Mouse (Mus musculus): ENCODE measurements around the gene BC030870.
"Not testable (repeated sequence)": the region's sequence is repeated elsewhere in the genome, so short reads cannot be mapped to it uniquely, and the experiment has no call there.

BC030870 gene

GRCm38 (mm10) chr8:65129199-65129788 is at the start of gene BC030870:
TSS of gene BC030870 (minus strand) at chr8:65129563.
- in situ Hi-C loops (cut with MseI, MboI), result loop anchor here (25.0 kb wide), 1 partner anchor 1308 kb away; no protein-coding TSS in a partner anchor

GRCm38 (mm10) chr8:65174746-65175476 is 45.5 kb upstream of the BC030870 start:
- in situ Hi-C loops (cut with MseI, MboI), result no loop called here

GRCm38 (mm10) chr8:65169184-65169583 is 39.8 kb upstream of the BC030870 start:
- in situ Hi-C loops (cut with MseI, MboI), result no loop called here

- in situ Hi-C loops (cut with MseI, MboI), result not testable (repeated sequence)
Observed at GRCm38 (mm10) chr8:65160676-65161075, 31.3 kb upstream of the BC030870 start.

GRCm38 (mm10) chr8:65159096-65159748 is 29.9 kb upstream of the BC030870 start:
- in situ Hi-C loops (cut with MseI, MboI), result no loop called here

- in situ Hi-C loops (cut with MseI, MboI), result no loop called here
Observed at GRCm38 (mm10) chr8:65157901-65158300, 28.5 kb upstream of the BC030870 start.

GRCm38 (mm10) chr8:65138830-65139466 is 9.6 kb upstream of the BC030870 start:
- in situ Hi-C loops (cut with MseI, MboI), result loop anchor here (25.0 kb wide), 1 partner anchor 1298 kb away; no protein-coding TSS in a partner anchor

- in situ Hi-C loops (cut with MseI, MboI), result loop anchor here (25.0 kb wide), 1 partner anchor 1311 kb away; no protein-coding TSS in a partner anchor
Observed at GRCm38 (mm10) chr8:65126454-65126853, 2.9 kb downstream of the BC030870 start.

- in situ Hi-C loops (cut with MseI, MboI), result loop anchor here (25.0 kb wide), 1 partner anchor 1311 kb away; no protein-coding TSS in a partner anchor
Observed at GRCm38 (mm10) chr8:65126014-65126413, 3.3 kb downstream of the BC030870 start.

- in situ Hi-C loops (cut with MseI, MboI), result no loop called here
Observed at GRCm38 (mm10) chr8:65112092-65112491, 17.3 kb downstream of the BC030870 start.

- in situ Hi-C loops (cut with MseI, MboI), result no loop called here
Observed at GRCm38 (mm10) chr8:65110285-65110691, 19.1 kb downstream of the BC030870 start.

- in situ Hi-C loops (cut with MseI, MboI), result loop anchor here in 1 of 2 experiments (5.0 kb wide), 1 partner anchor 87 kb away; no protein-coding TSS in a partner anchor
Observed at GRCm38 (mm10) chr8:65108936-65109335, 20.4 kb downstream of the BC030870 start.

- in situ Hi-C loops (cut with MseI, MboI), result loop anchor here in 1 of 2 experiments (5.0 kb wide), 1 partner anchor 86 kb away; no protein-coding TSS in a partner anchor
Observed at GRCm38 (mm10) chr8:65107936-65108718, 21.2 kb downstream of the BC030870 start.

GRCm38 (mm10) chr8:65104041-65104440 is 25.3 kb downstream of the BC030870 start:
- in situ Hi-C loops (cut with MseI, MboI), result no loop called here

- in situ Hi-C loops (cut with MseI, MboI), result no loop called here
Observed at GRCm38 (mm10) chr8:65103632-65104031, 25.7 kb downstream of the BC030870 start.

GRCm38 (mm10) chr8:65099735-65100134 is 29.6 kb downstream of the BC030870 start:
- in situ Hi-C loops (cut with MseI, MboI), result no loop called here

- in situ Hi-C loops (cut with MseI, MboI), result no loop called here
Observed at GRCm38 (mm10) chr8:65097760-65098415, 31.5 kb downstream of the BC030870 start.

- in situ Hi-C loops (cut with MseI, MboI), result loop anchor here (10.0 kb wide), 2 partner anchors 55 to 65 kb away; partner anchors contain the start of gene Apela (in 1 of the 2)
Observed at GRCm38 (mm10) chr8:65089781-65090180, 39.6 kb downstream of the BC030870 start.

GRCm38 (mm10) chr8:65088120-65088519 is 41.2 kb downstream of the BC030870 start:
- in situ Hi-C loops (cut with MseI, MboI), result loop anchor here (10.0 kb wide), 2 partner anchors 53 to 63 kb away; partner anchors contain the start of gene Apela (in 1 of the 2)

GRCm38 (mm10) chr8:65087711-65088110 is 41.7 kb downstream of the BC030870 start:
- in situ Hi-C loops (cut with MseI, MboI), result loop anchor here (10.0 kb wide), 2 partner anchors 53 to 63 kb away; partner anchors contain the start of gene Apela (in 1 of the 2)

Measured in mouse trophoblast stem cell (cell line).